Mouse (Mus musculus): ENCODE measurements around the gene Mrpl18.

Mrpl18 gene

GRCm38 (mm10) chr17:12910391-12910790 is 5.8 kb downstream of the Mrpl18 start:
- in situ Hi-C loops (cut with MboI, MseI): loop anchor here (5.0 kb wide), 1 partner anchor 77 kb away; no protein-coding TSS in a partner anchor

- in situ Hi-C loops (cut with MboI, MseI): loop anchor here (5.0 kb wide), 1 partner anchor 78 kb away; no protein-coding TSS in a partner anchor
Observed at GRCm38 (mm10) chr17:12909361-12910280, 6.5 kb downstream of the Mrpl18 start, which contains the start of gene Pnldc1. Gene Pnldc1, minus strand, starts transcription at chr17:12910230.

GRCm38 (mm10) chr17:12906436-12906835 is 9.7 kb downstream of the Mrpl18 start:
- in situ Hi-C loops (cut with MboI, MseI): no loop called here

- in situ Hi-C loops (cut with MboI, MseI): no loop called here
Observed at GRCm38 (mm10) chr17:12905810-12906209, 10.3 kb downstream of the Mrpl18 start.

GRCm38 (mm10) chr17:12904349-12904748 is 11.8 kb downstream of the Mrpl18 start:
- in situ Hi-C loops (cut with MboI, MseI): no loop called here

GRCm38 (mm10) chr17:12903372-12904333 is 12.5 kb downstream of the Mrpl18 start:
- in situ Hi-C loops (cut with MboI, MseI): no loop called here

- in situ Hi-C loops (cut with MboI, MseI): no loop called here
Observed at GRCm38 (mm10) chr17:12902291-12902690, 13.9 kb downstream of the Mrpl18 start.

GRCm38 (mm10) chr17:12898607-12899006 is 17.5 kb downstream of the Mrpl18 start:
- in situ Hi-C loops (cut with MboI, MseI): loop anchor here (25.0 kb wide), 1 partner anchor 439 kb away; no protein-coding TSS in a partner anchor

- in situ Hi-C loops (cut with MboI, MseI): loop anchor here (25.0 kb wide), 1 partner anchor 440 kb away; no protein-coding TSS in a partner anchor
Observed at GRCm38 (mm10) chr17:12897674-12898073, 18.5 kb downstream of the Mrpl18 start.

GRCm38 (mm10) chr17:12892033-12892432 is 24.1 kb downstream of the Mrpl18 start:
- in situ Hi-C loops (cut with MboI, MseI): loop anchor here (25.0 kb wide), 1 partner anchor 445 kb away; no protein-coding TSS in a partner anchor

GRCm38 (mm10) chr17:12891054-12891453 is 25.1 kb downstream of the Mrpl18 start:
- in situ Hi-C loops (cut with MboI, MseI): loop anchor here (25.0 kb wide), 1 partner anchor 446 kb away; no protein-coding TSS in a partner anchor

GRCm38 (mm10) chr17:12887021-12887775 is 28.9 kb downstream of the Mrpl18 start:
- in situ Hi-C loops (cut with MboI, MseI): loop anchor here (25.0 kb wide), 1 partner anchor 450 kb away; no protein-coding TSS in a partner anchor

- in situ Hi-C loops (cut with MboI, MseI): loop anchor here (25.0 kb wide), 1 partner anchor 451 kb away; no protein-coding TSS in a partner anchor
Observed at GRCm38 (mm10) chr17:12886620-12887019, 29.5 kb downstream of the Mrpl18 start.

GRCm38 (mm10) chr17:12881216-12881615 is 34.9 kb downstream of the Mrpl18 start:
- in situ Hi-C loops (cut with MboI, MseI): loop anchor here (25.0 kb wide), 1 partner anchor 456 kb away; no protein-coding TSS in a partner anchor

- in situ Hi-C loops (cut with MboI, MseI): loop anchor here (25.0 kb wide), 1 partner anchor 457 kb away; no protein-coding TSS in a partner anchor
Observed at GRCm38 (mm10) chr17:12880178-12880577, 36.0 kb downstream of the Mrpl18 start.

- in situ Hi-C loops (cut with MboI, MseI): loop anchor here (5.0 to 25.0 kb wide), 3 partner anchors 87 to 1259 kb away; partner anchors contain the start of gene Acat2
Observed at GRCm38 (mm10) chr17:12875734-12876133, 40.4 kb downstream of the Mrpl18 start, which contains the start of gene Mrgprh. Gene Mrgprh, plus strand, starts transcription at chr17:12876034.

GRCm38 (mm10) chr17:12872275-12873028 is 43.7 kb downstream of the Mrpl18 start:
- in situ Hi-C loops (cut with MboI, MseI): loop anchor here (10.0 to 25.0 kb wide), 2 partner anchors 290 to 1262 kb away; no protein-coding TSS in a partner anchor

GRCm38 (mm10) chr17:12868640-12869039 is 47.5 kb downstream of the Mrpl18 start:
- in situ Hi-C loops (cut with MboI, MseI): loop anchor here (25.0 kb wide), 1 partner anchor 294 kb away; no protein-coding TSS in a partner anchor

GRCm38 (mm10) chr17:12868043-12868442 is 48.1 kb downstream of the Mrpl18 start, which contains the start of gene Mas1:
Gene Mas1, minus strand, starts transcription at chr17:12868143.
- in situ Hi-C loops (cut with MboI, MseI): loop anchor here (25.0 kb wide), 1 partner anchor 294 kb away; no protein-coding TSS in a partner anchor
